Mouse (Mus musculus): ENCODE data around the gene Erich6. TPM values are rescaled to one million over a fixed set of nuclear protein-coding genes. Genes with fewer than 3 reads are reported as not detected.

The Erich6 gene
- not detected in 2 replicates for polyA plus RNA-seq (2015; fragmentation: Nextera tagmentation; extraction: Ambion mirVana)

DNA sequence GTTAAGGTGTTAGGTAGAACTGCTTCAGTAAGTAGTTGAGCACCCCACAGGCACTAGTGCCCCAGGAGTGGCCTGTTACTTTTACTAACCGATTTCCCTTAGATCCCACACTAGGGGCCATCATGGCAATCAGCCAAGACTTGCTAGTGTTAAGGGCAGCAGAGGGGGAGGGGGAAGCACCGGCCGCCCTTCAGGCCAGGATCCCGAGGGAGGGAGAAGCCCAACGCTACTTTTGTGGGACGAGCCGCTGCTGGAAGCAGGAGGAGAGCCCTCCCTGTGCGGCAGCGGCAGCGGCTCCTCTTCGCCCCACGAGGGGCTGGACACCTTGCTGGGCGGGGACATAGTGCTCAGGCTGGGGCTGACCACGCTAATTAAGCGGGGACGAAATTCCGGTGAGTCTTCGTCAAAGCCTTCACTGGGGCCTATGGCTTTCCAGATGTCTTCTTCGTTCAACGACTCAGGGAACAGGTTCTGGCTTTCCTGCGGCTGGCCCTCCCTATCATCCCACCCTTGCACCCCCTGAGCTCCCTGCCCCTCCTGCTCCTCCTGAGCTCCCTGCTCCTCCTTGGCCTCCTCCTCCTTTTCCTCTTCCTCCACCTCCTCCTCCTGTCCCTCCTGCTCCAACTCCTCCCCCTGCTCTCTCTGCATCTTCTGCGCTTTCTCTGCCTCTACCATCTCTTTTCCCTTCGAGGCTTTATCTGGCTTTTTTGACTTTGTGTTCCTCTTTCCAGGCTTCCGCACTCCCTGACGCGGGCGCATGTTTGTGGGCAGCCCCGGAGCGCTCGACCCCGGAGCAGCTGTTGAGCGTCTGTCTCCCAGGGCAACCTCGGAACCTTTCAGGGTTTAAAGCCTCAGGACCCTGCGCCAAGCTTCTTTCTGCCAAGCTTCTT lies at the start of gene Erich6:
TSS of gene Erich6 (minus strand) at position 802 of the 890 bp plus-strand sequence.
- H3K36me3 ChIP-seq (ENCODE audit: control insufficient read depth, insufficient read depth) = no peaks in the 10 kb centered on the region
- H3K4me2 ChIP-seq (replicated peaks; ENCODE audit: low read depth) = peak within 1 kb of the TSS; percentile 93
- ATAC-seq = peak; percentile 28; the same call in 1 of the 2 replicates
- H3K27ac ChIP-seq (ENCODE audit: low read depth, low read length) = no peak within 1 kb of the TSS
- no peak for TF ChIP-seq CTCF (IDR thresholded peaks at IDR 0.05; ENCODE audit: low read depth)
- whole genome bisulfite sequencing = under 1% methylated on average over 34 of the region's 34 CpGs
- H3K27me3 ChIP-seq (replicated peaks; ENCODE audit: control insufficient read depth, insufficient read depth, low read length) = no peaks in the 10 kb centered on the region
- no peaks in the 10 kb centered on the region for H3K9me3 ChIP-seq (ENCODE audit: control insufficient read depth)
- H3K4me1 ChIP-seq (replicated peaks; ENCODE audit: control insufficient read depth, insufficient read depth, low read length) = no peaks in the 10 kb centered on the region
- peak within 1 kb of the TSS; percentile 48 for H3K4me3 ChIP-seq (ENCODE audit: low read depth, low read length)
- peak within 1 kb of the TSS; percentile 52 for H3K9ac ChIP-seq (ENCODE audit: low read depth, low read length)

DNA sequence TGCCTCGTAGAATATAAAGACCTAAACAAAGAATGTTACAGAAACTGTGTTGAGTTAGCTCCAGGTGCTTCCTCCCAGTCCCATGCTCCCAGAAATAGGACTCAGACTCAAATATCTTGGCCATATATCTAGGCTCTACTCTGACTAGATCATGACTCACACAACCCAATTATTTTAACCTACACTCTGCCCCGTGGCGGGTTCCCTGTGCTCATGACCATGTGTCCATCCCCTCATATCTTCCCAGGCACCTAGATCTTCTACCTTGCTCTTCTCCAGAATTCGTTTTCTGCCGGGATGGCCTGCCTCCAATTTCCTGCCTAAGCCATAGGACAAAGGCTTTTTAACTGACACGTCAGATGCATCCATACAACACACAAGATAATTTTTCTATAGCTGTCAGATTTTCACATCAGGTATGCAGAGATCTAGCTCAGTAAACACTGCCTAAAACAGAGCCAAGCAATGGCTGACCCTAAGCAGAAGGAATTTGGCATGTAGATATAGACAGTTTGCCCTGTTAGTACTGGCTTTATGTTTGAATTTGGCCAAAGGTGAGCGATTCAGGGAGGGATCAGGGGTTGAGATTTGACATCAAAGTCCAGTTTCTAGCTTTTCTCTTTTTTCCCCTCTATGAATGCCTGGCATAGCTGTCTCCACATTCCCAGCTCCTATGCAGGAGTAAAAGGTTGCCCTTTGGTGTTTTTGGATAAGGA lies 49.4 kb upstream of the Erich6 start:
- H3K4me2 ChIP-seq (replicated peaks; ENCODE audit: low read depth) = no peak overlapping the region
- H3K9me3 ChIP-seq (ENCODE audit: control insufficient read depth) = no peaks in the 10 kb centered on the region
- no peak overlapping the region for H3K4me3 ChIP-seq (ENCODE audit: low read depth, low read length)
- peaks cover 3% of the 10 kb centered on the region for H3K4me1 ChIP-seq (replicated peaks; ENCODE audit: control insufficient read depth, insufficient read depth, low read length)
- no peak for TF ChIP-seq CTCF (IDR thresholded peaks at IDR 0.05; ENCODE audit: low read depth)
- no peak overlapping the region for H3K9ac ChIP-seq (ENCODE audit: low read depth, low read length)
- WGBS = 76% methylated on average over 7 of the region's 7 CpGs
- ATAC-seq = no peak
- H3K27me3 ChIP-seq (replicated peaks; ENCODE audit: control insufficient read depth, insufficient read depth, low read length) = no peaks in the 10 kb centered on the region
- H3K27ac ChIP-seq (ENCODE audit: low read depth, low read length) = no peak overlapping the region; the same call in 1 of the 2 replicates
- H3K36me3 ChIP-seq (ENCODE audit: control insufficient read depth, insufficient read depth) = no peaks in the 10 kb centered on the region

DNA sequence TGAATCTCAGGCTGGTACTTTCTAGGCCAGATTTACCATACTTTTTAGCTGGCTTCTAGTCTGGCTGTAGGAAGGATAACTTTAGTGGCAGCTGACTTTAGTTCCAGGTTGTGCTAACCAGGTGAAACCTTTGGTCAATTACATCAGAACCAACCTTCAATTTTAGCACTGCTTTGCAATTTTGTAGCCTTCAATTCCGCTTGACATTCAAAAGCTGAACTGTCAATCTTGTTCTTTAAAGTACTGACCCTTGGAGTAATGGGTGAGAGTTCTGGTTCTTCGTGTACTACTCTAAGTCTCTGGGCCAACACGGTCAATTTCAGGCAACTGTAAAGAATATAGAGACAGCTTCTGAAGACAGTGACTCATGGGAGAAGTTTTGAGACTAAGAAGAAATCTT lies 48.4 kb upstream of the Erich6 start:
- WGBS = 76% methylated on average over 3 of the region's 3 CpGs
- Histone ChIP-seq H3K9ac (ENCODE audit: low read depth, low read length) (no peak overlapping the region), H3K9me3 (ENCODE audit: control insufficient read depth) (no peaks in the 10 kb centered on the region), H3K4me2 (replicated peaks; ENCODE audit: low read depth) (no peak overlapping the region), H3K4me3 (ENCODE audit: low read depth, low read length) (no peak overlapping the region), H3K36me3 (ENCODE audit: control insufficient read depth, insufficient read depth) (no peaks in the 10 kb centered on the region), H3K27ac (ENCODE audit: low read depth, low read length) (no peak overlapping the region), H3K4me1 (replicated peaks; ENCODE audit: control insufficient read depth, insufficient read depth, low read length) (peaks cover 3% of the 10 kb centered on the region), H3K27me3 (replicated peaks; ENCODE audit: control insufficient read depth, insufficient read depth, low read length) (no peaks in the 10 kb centered on the region)
- ATAC-seq = no peak
- TF ChIP-seq CTCF (IDR thresholded peaks at IDR 0.05; ENCODE audit: low read depth) = no peak

DNA sequence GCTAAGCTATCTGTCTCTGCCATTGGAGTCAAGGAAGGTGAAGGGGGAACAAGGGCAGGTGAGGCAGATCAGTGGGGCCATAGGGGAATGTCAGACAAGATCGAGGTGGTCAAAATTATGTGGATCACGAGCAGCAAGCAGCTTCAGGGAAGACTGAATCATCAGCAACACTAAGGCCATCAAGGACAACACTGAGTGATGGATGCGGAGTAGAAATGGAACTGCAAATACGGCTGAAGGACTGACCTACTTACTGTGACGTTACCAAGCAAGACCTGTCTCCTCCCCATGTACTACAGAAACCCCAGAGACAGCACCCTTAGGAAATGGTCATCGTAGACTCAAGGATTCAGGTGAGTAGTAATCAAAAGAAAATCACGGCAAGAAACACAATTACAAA lies 46.3 kb upstream of the Erich6 start:
- H3K4me1 ChIP-seq (replicated peaks; ENCODE audit: control insufficient read depth, insufficient read depth, low read length) = peaks cover 5% of the 10 kb centered on the region
- no peak overlapping the region for H3K4me3 ChIP-seq (ENCODE audit: low read depth, low read length)
- no peaks in the 10 kb centered on the region for H3K9me3 ChIP-seq (ENCODE audit: control insufficient read depth)
- TF ChIP-seq CTCF (IDR thresholded peaks at IDR 0.05; ENCODE audit: low read depth) = no peak
- H3K27me3 ChIP-seq (replicated peaks; ENCODE audit: control insufficient read depth, insufficient read depth, low read length) = no peaks in the 10 kb centered on the region
- H3K36me3 ChIP-seq (ENCODE audit: control insufficient read depth, insufficient read depth) = no peaks in the 10 kb centered on the region
- H3K9ac ChIP-seq (ENCODE audit: low read depth, low read length) = no peak overlapping the region
- H3K27ac ChIP-seq (ENCODE audit: low read depth, low read length) = no peak overlapping the region
- no peak overlapping the region for H3K4me2 ChIP-seq (replicated peaks; ENCODE audit: low read depth)
- WGBS = 69% methylated on average over 7 of the region's 7 CpGs
- no peak for ATAC-seq

DNA sequence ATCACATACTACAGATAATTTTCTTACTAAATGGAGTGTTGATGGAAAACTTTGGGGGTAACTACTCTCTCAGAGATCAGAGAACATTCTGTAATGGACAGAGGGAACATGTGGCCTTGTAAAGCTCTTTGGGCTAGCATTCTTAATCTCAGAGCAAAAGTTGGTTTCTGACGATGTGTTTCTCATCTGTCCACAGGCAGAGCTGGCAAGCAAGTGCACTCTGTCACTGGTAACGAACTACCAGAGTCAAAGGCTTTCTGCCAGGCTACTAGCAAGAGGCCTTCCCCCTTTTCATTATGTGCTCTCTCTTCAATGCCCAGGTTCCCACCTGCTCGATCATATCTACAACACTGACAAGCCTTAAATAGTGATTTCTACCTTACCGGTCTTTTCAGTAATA lies 45.3 kb upstream of the Erich6 start:
- no peak for ATAC-seq
- no peak overlapping the region for H3K27ac ChIP-seq (ENCODE audit: low read depth, low read length)
- no peak overlapping the region for H3K4me2 ChIP-seq (replicated peaks; ENCODE audit: low read depth)
- no peak for TF ChIP-seq CTCF (IDR thresholded peaks at IDR 0.05; ENCODE audit: low read depth)
- WGBS = 58% methylated on average over 4 of the region's 4 CpGs
- no peaks in the 10 kb centered on the region for H3K9me3 ChIP-seq (ENCODE audit: control insufficient read depth)
- no peaks in the 10 kb centered on the region for H3K27me3 ChIP-seq (replicated peaks; ENCODE audit: control insufficient read depth, insufficient read depth, low read length)
- no peak overlapping the region for H3K9ac ChIP-seq (ENCODE audit: low read depth, low read length)
- no peaks in the 10 kb centered on the region for H3K36me3 ChIP-seq (ENCODE audit: control insufficient read depth, insufficient read depth)
- no peak overlapping the region for H3K4me3 ChIP-seq (ENCODE audit: low read depth, low read length)
- H3K4me1 ChIP-seq (replicated peaks; ENCODE audit: control insufficient read depth, insufficient read depth, low read length) = peaks cover 9% of the 10 kb centered on the region

DNA sequence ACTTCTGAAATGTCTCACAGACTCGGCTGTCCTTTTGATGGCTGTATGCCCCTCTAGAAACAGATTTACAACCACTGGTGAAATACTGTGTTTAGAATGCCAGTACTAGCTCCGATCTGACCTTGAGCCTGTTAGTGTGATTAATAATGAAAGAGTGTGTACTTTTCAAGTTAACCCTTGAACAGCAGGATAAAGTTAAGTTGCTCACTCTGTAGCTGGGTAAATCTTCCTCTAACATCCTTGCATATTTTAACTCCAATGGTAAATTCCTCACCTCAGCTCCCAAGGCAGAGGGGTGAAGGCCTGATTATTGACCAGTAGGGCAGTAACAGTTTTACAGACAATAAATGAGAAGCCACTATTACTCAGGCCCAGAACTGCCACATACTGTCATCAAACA lies 44.8 kb upstream of the Erich6 start:
- H3K36me3 ChIP-seq (ENCODE audit: control insufficient read depth, insufficient read depth) = no peaks in the 10 kb centered on the region
- H3K4me1 ChIP-seq (replicated peaks; ENCODE audit: control insufficient read depth, insufficient read depth, low read length) = peaks cover 11% of the 10 kb centered on the region
- H3K27me3 ChIP-seq (replicated peaks; ENCODE audit: control insufficient read depth, insufficient read depth, low read length) = no peaks in the 10 kb centered on the region
- WGBS = 17% methylated on average over 2 of the region's 2 CpGs
- no peak overlapping the region for H3K4me2 ChIP-seq (replicated peaks; ENCODE audit: low read depth)
- no peak overlapping the region for H3K9ac ChIP-seq (ENCODE audit: low read depth, low read length)
- no peak for ATAC-seq
- H3K9me3 ChIP-seq (ENCODE audit: control insufficient read depth) = no peaks in the 10 kb centered on the region
- no peak for TF ChIP-seq CTCF (IDR thresholded peaks at IDR 0.05; ENCODE audit: low read depth)
- H3K27ac ChIP-seq (ENCODE audit: low read depth, low read length) = no peak overlapping the region
- H3K4me3 ChIP-seq (ENCODE audit: low read depth, low read length) = no peak overlapping the region

Data from intestine, postnatal 0 days (tissue).